Mouse (Mus musculus): ENCODE measurements around the gene Gm9857. TPM values are rescaled to one million over a fixed set of nuclear protein-coding genes. Genes with fewer than 3 reads are reported as not detected.

Gm9857 gene
- total RNA-seq, 1 experiment from 2014 or later = not detected

Other genes starting within 250 kb of the Gm9857 start
- 25.1 and 26.1 TPM in 2 replicates for gene Gpsm2, start 218.1 kb downstream of the Gm9857 start, total RNA-seq (2017)
- gene Aknad1, start 200.8 kb downstream of the Gm9857 start, total RNA-seq (2017) = not detected in 2 replicates
- gene Stxbp3, start 99.9 kb downstream of the Gm9857 start, total RNA-seq (2017) = 32.3 and 36.5 TPM in 2 replicates
- 0.37 TPM in 1 of 2 replicates, not detected in the other for gene Fndc7, start 50.4 kb downstream of the Gm9857 start, total RNA-seq (2017)
- gene Prpf38b, start 28.7 kb downstream of the Gm9857 start, total RNA-seq (2017) = 293 and 352 TPM in 2 replicates
- not detected in 2 replicates for gene Henmt1, start 572 bp downstream of the Gm9857 start, total RNA-seq (2017)
- gene Fam102b, start 87.2 kb upstream of the Gm9857 start, total RNA-seq (2017) = 18.9 and 21.0 TPM in 2 replicates
- not detected in 2 replicates for gene Slc25a54, start 140.0 kb upstream of the Gm9857 start, total RNA-seq (2017)
- gene Slc25a24, start 182.7 kb upstream of the Gm9857 start, total RNA-seq (2017) = 22.3 and 29.5 TPM in 2 replicates